Mouse (Mus musculus) myocyte (in vitro differentiated cells): ENCODE measurements at regions not wholly inside any gene's neighbourhood (a gene's known extent, or its start where the extent isn't known, plus 50 kb on each side); places are given as distances from the start of the nearest gene placed in this dataset.

Experiments
- H3K27me3 ChIP-seq: one replicate; pipeline ENCODE4 v1.6.1; 2011; ENCODE audit not compliant: control insufficient read depth, insufficient read depth, insufficient read length
- H3K36me3 ChIP-seq: one replicate; pipeline ENCODE4 v1.6.1; 2011; ENCODE audit not compliant: control insufficient read depth, insufficient read depth
- H3K4me2 ChIP-seq: one replicate; pipeline ENCODE4 v1.6.1; 2011; ENCODE audit warnings: low read depth, control low read depth
- H3K4me3 ChIP-seq: one replicate; pipeline ENCODE4 v1.5.1; 2011; ENCODE audit warnings: mild to moderate bottlenecking, control low read depth, moderate library complexity
- H3K79me2 ChIP-seq: one replicate; pipeline ENCODE4 v1.6.1; 2011; ENCODE audit not compliant: control insufficient read depth, insufficient read depth
- H3ac ChIP-seq: one replicate; pipeline ENCODE4 v1.6.1; 2011; ENCODE audit not compliant: control insufficient read depth, insufficient read length
- CEBPB ChIP-seq: IDR thresholded peaks from 2 replicates; pipeline ENCODE4 v1.6.1; 2011; ENCODE audit warnings: mild to moderate bottlenecking, moderate library complexity; ENCODE audit not compliant: poor library complexity, insufficient read depth, severe bottlenecking
- MYOG ChIP-seq, 3 experiments: IDR thresholded peaks; one replicate each; pipeline ENCODE4 v1.6.1; 2011; ENCODE audit warnings: control low read depth in 2 of 3, low read depth in 2 of 3, mild to moderate bottlenecking in 2 of 3; ENCODE audit not compliant: insufficient read length in 2 of 3, control insufficient read depth in 1 of 3, insufficient read depth in 1 of 3
- POLR2A ChIP-seq: IDR thresholded peaks from one replicate; pipeline ENCODE4 v1.6.1; 2011; ENCODE audit warnings: low read depth, mild to moderate bottlenecking, control low read depth, moderate library complexity; ENCODE audit not compliant: insufficient read length
- REST ChIP-seq: IDR thresholded peaks from one replicate; pipeline ENCODE4 v1.6.1; 2011; ENCODE audit warnings: mild to moderate bottlenecking, control low read depth, moderate library complexity; ENCODE audit not compliant: insufficient read depth, insufficient read length
- TCF12 ChIP-seq: IDR thresholded peaks from one replicate; pipeline ENCODE4 v1.6.1; 2011; ENCODE audit warnings: mild to moderate bottlenecking, control low read depth; ENCODE audit not compliant: poor library complexity, insufficient read depth, severe bottlenecking

DNA sequence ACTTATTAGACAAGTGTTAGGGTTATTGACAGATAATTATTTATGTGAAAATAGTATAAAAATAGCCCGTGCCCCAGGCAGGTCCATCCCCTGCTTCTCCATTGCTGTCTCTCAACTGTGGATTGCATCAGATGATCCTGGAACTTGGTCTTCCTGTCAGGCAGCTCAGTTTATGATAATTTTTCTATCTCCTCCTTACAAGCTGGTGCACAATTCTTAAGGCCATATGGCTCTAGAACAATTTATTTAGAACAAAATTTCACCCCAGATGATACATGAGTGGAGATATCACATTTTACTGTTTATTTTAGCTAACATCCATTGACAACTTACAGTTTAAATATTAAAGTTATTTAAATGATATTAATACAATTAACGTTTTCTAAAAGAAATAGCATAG, 54.1 kb upstream of the Slitrk5 start:
- H3ac ChIP-seq, result no peak overlapping the region
- no peaks in the 10 kb centered on the region for H3K79me2 ChIP-seq
- no peak overlapping the region for H3K4me3 ChIP-seq
- H3K4me2 ChIP-seq, result no peak overlapping the region
- H3K27me3 ChIP-seq, result no peaks in the 10 kb centered on the region
- TF ChIP-seq TCF12 (no peak), CEBPB (peak; percentile 49; the same call in 1 of the 2 replicates), POLR2A (no peak), REST (no peak), MYOG (IDR thresholded peaks at IDR 0.05; ENCODE audit: control insufficient read depth in 1 of 3, insufficient read depth in 1 of 3, insufficient read length in 2 of 3, low read depth in 2 of 3) (no peak)
- no peaks in the 10 kb centered on the region for H3K36me3 ChIP-seq
